Mouse (Mus musculus): Measurements from ENCODE around the gene N4bp2. TPM values are rescaled to one million over a fixed set of nuclear protein-coding genes. Genes with fewer than 3 reads are reported as not detected.
"Not testable (repeated sequence)": the region's sequence is repeated elsewhere in the genome, so short reads cannot be mapped to it uniquely, and the experiment has no call there.

N4bp2 gene
- 18.0 and 21.3 TPM in 2 replicates for polyA plus RNA-seq (2015; fragmentation: Nextera tagmentation; extraction: Ambion mirVana)

DNA sequence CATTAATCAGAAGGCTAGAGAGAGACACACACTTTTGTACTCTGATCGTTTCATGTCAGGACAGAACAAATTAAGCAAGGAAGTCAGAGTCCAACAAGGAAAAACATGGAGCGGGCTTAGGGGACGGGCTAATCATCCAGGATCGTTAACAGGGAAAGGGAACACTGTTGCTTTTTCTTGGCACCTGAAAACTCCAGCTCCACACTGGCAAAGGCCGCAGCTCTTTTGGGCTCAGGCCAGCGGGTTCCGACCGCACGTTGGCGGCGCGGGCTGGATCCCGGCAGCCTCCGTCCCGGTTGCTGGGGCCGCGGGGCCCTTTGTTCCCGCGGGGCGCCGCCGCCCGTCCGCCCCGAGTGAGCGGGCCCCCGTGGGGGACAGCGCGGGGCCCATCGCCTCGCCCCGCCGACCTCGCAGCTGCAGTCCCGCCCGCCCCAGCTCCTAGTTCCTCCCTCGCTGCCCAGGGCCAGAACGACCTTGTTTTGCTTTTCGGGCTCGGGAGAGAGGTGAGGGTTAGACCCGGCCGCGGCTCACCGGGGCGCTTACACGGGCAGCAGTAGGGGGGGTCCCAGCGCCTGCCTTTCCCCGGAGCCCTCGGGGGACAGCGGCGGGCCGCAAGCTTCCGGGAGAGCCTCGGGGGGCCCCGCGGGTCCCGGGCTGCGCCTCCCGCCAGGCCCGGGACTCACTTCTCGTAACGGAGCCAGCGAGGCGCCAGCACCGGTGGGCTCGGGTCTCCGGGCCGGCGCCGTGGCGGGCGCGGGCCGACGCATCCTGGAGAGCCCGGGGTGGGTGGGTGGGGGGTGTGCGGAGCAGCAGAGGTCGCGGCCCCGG lies at the start of gene N4bp2:
Gene N4bp2 (plus strand): TSS at position 434 of the 828 bp plus-strand sequence.
- Histone ChIP-seq H3K4me1 (peaks cover 14% of the 10 kb centered on the region), H3K36me3 (no peaks in the 10 kb centered on the region), H3K9ac (peak within 1 kb of the TSS; percentile 100), H3K4me3 (peak within 1 kb of the TSS; percentile 94), H3K4me2 (peak within 1 kb of the TSS; percentile 68), H3K27ac (peak within 1 kb of the TSS; percentile 100), H3K27me3 (no peaks in the 10 kb centered on the region), H3K9me3 (no peaks in the 10 kb centered on the region)
- WGBS, result under 1% methylated on average over 62 of the region's 80 CpGs
- peak; percentile 32 for ATAC-seq (ENCODE audit: borderline replicate concordance, extremely low read depth, low FRiP score, low TSS enrichment)

DNA sequence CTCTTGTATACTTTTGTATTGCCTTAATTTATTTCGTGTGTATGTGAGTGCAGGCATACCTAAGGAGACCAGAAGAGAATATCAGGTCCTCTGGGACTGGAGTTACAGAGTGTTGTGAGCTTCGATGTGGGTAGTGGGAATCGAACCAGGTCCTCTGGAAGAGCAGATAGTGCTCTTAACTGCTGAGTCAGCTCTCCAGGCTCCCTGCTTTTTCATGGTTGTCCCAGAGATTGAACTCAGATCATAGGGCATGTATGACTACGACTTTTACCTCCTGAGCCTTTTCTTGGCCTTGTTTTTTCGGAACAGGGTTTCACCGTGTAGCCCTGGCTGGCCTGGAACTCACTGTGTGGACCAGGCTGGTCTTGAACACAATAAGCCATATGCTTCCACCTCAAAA lies 48.2 kb upstream of the N4bp2 start:
- H3K36me3 ChIP-seq, result no peaks in the 10 kb centered on the region
- H3K9ac ChIP-seq, result no peak overlapping the region
- ATAC-seq (ENCODE audit: borderline replicate concordance, extremely low read depth, low FRiP score, low TSS enrichment), result no peak
- no peak overlapping the region for H3K27ac ChIP-seq
- H3K4me1 ChIP-seq, result no peaks in the 10 kb centered on the region
- no peak overlapping the region for H3K4me2 ChIP-seq
- no peaks in the 10 kb centered on the region for H3K9me3 ChIP-seq
- H3K4me3 ChIP-seq, result no peak overlapping the region
- no peaks in the 10 kb centered on the region for H3K27me3 ChIP-seq
- 86% methylated on average over 6 of the region's 6 CpGs for WGBS

DNA sequence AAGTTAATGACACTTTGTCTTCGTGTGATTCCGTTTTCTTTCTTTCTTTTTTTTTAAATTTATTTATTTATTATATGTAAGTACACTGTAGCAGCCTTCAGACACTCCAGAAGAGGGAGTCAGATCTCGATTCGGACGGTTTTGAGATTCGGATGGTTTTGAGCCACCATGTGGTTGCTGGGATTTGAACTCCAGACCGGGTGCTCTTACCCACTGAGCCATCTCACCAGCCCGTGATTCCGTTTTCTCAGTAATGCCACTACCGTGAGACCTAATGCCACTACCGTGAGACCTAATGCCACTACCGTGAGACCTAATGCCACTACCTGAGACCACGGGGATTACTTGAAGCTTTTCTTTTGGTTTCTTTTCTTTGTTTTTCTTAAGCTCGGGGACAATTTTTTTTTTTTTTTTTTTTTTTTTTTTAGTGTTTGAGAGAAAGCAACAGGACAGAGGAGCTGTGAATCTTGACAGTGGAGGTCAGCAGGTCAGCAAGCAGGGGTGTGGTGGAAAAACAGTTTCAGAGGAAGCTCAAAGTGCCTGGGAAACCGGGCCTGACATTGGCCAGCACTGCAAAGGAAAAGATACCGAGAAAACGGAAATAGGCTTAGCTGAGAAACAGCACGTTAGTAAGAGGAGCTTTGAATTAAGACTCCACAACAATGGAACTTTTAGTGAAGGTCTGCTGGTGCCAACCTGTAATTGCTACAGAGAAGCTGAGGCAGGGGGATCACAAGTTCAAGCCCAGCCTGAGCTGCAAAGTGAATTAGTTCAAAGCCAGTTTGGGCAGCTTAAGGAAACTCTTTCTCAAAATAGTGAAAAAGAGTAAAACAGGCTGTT lies 46.0 kb upstream of the N4bp2 start:
- WGBS, result 79% methylated on average over 18 of the region's 18 CpGs
- no peak overlapping the region for H3K4me2 ChIP-seq
- H3K27me3 ChIP-seq, result no peaks in the 10 kb centered on the region
- H3K9me3 ChIP-seq, result no peaks in the 10 kb centered on the region
- H3K4me1 ChIP-seq, result no peaks in the 10 kb centered on the region
- H3K9ac ChIP-seq, result no peak overlapping the region
- no peak overlapping the region for H3K27ac ChIP-seq
- H3K4me3 ChIP-seq, result no peak overlapping the region
- ATAC-seq (ENCODE audit: borderline replicate concordance, extremely low read depth, low FRiP score, low TSS enrichment), result no peak
- H3K36me3 ChIP-seq, result no peaks in the 10 kb centered on the region

DNA sequence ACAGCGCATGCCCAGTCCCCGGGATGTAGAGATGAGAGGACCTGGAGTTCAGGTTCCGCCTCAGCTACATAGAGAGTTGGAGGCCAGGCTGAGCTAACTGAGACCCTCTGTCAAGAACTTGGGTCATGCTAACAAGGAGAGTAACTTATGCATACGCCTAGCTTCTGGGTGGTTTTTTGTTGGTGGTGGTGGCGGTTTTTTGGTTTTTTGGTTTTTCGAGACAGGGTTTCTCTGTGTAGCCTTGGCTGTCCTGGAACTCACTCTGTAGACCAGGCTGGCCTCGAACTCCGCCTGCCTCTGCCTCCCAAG lies 45.5 kb upstream of the N4bp2 start:
- H3K4me3 ChIP-seq; H3K4me1 ChIP-seq; H3K4me2 ChIP-seq; H3K27me3 ChIP-seq; H3K9ac ChIP-seq; H3K36me3 ChIP-seq; ATAC-seq (ENCODE audit: borderline replicate concordance, extremely low read depth, low FRiP score, low TSS enrichment); H3K9me3 ChIP-seq; H3K27ac ChIP-seq: not testable (repeated sequence)
- WGBS, result 88% methylated on average over 8 of the region's 8 CpGs

DNA sequence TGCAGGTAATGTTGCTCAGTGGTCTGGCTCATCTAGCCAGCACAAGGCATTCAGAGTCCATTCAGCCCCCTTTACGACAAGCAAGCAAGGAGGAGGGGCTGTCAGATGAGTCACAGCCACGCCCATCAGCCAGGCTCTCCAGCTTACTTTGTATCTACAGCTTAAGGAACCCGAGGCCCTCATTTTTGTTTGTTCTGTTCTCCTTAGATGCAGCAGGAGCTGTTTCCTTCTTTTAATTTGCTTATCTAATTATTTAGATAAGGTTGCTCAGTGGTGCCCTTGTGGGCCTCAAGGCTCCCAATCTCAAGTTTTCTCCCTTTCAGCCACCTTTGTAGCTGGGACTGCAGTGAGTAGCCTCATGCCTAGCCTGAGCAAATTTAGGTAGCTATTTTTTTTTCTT lies 45.0 kb upstream of the N4bp2 start:
- Histone ChIP-seq H3K27me3 (no peaks in the 10 kb centered on the region), H3K4me1 (no peaks in the 10 kb centered on the region), H3K4me3 (no peak overlapping the region), H3K36me3 (no peaks in the 10 kb centered on the region), H3K27ac (no peak overlapping the region), H3K4me2 (no peak overlapping the region), H3K9ac (no peak overlapping the region), H3K9me3 (no peaks in the 10 kb centered on the region)
- no peak for ATAC-seq (ENCODE audit: borderline replicate concordance, extremely low read depth, low FRiP score, low TSS enrichment)
- 18% methylated on average over 3 of the region's 3 CpGs for WGBS

DNA sequence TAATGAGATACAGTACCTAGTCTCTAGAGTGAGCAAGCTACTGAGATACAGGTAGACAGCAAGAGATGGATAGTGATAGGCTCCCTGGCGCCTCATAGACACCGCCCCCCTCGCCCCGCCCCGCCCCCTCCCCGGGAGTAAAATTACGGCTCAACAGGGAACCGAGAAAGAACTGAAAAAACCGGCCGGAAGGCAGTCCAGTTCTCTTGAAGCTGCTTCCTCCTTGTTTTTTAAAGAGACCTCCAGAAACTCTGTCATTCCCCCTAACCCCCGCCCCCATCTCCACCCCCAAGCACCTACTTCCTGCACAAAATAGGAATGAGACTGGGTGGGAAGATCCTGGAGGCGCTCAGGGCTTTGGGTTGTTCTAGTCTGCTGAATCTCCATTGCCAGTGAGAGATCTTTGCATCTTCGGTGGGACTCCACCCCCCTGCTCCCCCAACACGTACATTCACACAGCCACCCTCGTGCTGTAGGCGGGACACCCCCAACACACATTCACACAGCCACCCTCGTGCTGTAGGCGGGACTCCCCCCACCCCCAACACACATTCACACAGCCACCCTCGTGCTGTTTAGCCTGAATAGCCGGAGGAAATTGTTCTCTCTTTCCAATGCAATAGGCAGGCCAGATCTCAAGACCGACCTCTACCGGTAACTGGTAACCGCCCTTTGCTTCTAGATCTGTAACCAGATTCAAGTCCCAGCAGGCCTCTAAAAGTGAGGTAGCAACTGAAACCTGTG lies 38.8 kb upstream of the N4bp2 start:
- H3K9me3 ChIP-seq, result no peaks in the 10 kb centered on the region
- H3K4me2 ChIP-seq, result peak overlapping the region; percentile 78
- whole genome bisulfite sequencing, result 1% methylated on average over 23 of the region's 23 CpGs
- H3K4me3 ChIP-seq, result peak overlapping the region; percentile 45
- H3K27me3 ChIP-seq, result no peaks in the 10 kb centered on the region
- no peaks in the 10 kb centered on the region for H3K36me3 ChIP-seq
- H3K4me1 ChIP-seq, result 0 out of 2 replicates have a peak, but pooled peaks cover 15% of the 10 kb centered on the region
- ATAC-seq (ENCODE audit: borderline replicate concordance, extremely low read depth, low FRiP score, low TSS enrichment), result peak; percentile 87
- peak overlapping the region; percentile 33 for H3K9ac ChIP-seq
- peak overlapping the region; percentile 95 for H3K27ac ChIP-seq

DNA sequence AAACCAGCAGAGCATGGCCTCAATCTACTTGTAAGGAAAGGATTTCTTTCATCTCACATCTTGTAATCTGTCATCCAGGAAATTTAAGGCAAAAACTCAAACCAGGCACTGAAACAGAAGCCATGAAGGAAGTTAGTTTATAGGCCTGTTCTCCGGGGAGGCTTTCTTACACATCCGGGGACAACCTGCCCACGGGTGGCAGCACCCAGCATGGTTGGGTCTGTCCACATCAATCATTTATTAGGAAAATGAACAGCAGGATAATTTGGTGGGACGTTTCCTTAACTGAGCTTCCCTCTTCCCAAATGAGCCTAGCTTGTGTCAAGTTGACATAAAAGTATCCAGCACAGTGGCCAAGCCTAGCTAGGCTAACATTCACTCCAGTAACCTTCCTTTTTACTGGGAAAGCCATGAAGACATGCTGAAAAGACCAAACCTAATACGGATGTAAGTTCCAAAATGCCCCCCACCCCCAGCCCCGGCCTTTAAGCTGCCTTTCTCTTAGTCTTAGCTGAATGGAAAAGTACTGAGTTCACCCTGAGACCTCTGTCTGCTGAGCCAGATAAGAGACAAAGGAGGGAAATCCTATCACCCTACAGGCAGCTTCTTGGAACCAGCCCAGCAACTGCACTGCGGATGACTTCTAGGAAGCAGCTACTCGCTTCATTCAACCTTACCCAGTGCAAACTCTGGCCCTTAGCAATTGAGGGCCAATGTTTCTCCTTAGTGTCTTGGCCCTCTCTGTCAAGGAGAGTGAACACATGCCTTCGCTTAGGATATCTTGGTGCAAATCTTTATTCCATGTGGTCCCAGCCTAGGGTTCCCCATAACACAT lies 31.9 kb upstream of the N4bp2 start:
- WGBS, result 31% methylated on average over 9 of the region's 9 CpGs
- Histone ChIP-seq H3K9ac (no peak overlapping the region), H3K4me3 (no peak overlapping the region), H3K4me2 (no peak overlapping the region), H3K27me3 (no peaks in the 10 kb centered on the region), H3K36me3 (no peaks in the 10 kb centered on the region), H3K9me3 (no peaks in the 10 kb centered on the region), H3K4me1 (no peaks in the 10 kb centered on the region), H3K27ac (peak overlapping the region; percentile 60)
- ATAC-seq (ENCODE audit: borderline replicate concordance, extremely low read depth, low FRiP score, low TSS enrichment), result peak; percentile 73; the same call in 1 of the 2 replicates

DNA sequence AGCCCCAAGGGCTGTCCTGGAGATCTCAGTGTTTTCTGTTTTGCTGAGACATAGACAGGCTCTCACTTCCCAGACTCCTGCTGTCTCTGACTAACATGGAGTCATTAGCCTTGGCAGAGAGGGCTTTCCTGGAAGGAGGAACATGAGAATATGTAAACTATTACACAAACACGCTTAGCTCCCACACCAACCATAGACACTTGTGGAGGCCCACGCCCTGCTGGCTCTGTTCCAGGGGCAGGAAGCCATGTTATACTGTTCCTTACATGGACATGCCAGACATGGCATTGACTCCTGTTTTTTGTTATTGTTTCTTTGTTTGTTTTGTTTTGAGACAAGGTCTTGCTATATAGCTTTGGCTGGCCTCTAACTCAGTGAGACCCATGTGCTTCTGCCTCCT lies 27.7 kb upstream of the N4bp2 start:
- H3K4me2 ChIP-seq, result no peak overlapping the region
- H3K27me3 ChIP-seq, result no peaks in the 10 kb centered on the region
- no peaks in the 10 kb centered on the region for H3K36me3 ChIP-seq
- no peaks in the 10 kb centered on the region for H3K9me3 ChIP-seq
- no peak overlapping the region for H3K27ac ChIP-seq
- no peak overlapping the region for H3K9ac ChIP-seq
- ATAC-seq (ENCODE audit: borderline replicate concordance, extremely low read depth, low FRiP score, low TSS enrichment), result no peak
- no peaks in the 10 kb centered on the region for H3K4me1 ChIP-seq
- WGBS, result 50% methylated on average over 2 of the region's 2 CpGs
- H3K4me3 ChIP-seq, result no peak overlapping the region

DNA sequence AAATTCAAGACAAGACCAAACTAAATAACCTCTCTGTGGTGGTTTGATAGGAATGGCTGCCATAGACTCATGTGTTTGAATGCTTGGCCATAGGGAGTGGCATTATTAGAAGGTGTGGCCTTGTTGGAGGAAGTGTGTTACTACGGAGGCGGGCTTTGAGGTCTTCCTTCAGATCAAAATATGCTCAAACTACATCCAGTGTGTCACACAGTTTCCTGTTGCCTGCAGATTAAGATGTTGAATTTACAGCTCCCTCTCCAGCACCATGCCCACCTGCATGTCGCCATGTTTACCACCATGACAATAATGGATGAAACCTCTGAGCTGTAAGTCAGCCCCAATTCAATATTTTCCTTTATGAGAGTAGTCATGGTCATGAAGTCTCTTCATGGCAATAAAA lies 24.0 kb upstream of the N4bp2 start:
- no peak overlapping the region for H3K4me3 ChIP-seq
- no peaks in the 10 kb centered on the region for H3K36me3 ChIP-seq
- H3K4me2 ChIP-seq, result no peak overlapping the region
- ATAC-seq (ENCODE audit: borderline replicate concordance, extremely low read depth, low FRiP score, low TSS enrichment), result no peak
- no peaks in the 10 kb centered on the region for H3K9me3 ChIP-seq
- H3K27ac ChIP-seq, result no peak overlapping the region
- no peaks in the 10 kb centered on the region for H3K27me3 ChIP-seq
- H3K4me1 ChIP-seq, result no peaks in the 10 kb centered on the region
- H3K9ac ChIP-seq, result no peak overlapping the region
- 91% methylated on average over 3 of the region's 3 CpGs for WGBS

DNA sequence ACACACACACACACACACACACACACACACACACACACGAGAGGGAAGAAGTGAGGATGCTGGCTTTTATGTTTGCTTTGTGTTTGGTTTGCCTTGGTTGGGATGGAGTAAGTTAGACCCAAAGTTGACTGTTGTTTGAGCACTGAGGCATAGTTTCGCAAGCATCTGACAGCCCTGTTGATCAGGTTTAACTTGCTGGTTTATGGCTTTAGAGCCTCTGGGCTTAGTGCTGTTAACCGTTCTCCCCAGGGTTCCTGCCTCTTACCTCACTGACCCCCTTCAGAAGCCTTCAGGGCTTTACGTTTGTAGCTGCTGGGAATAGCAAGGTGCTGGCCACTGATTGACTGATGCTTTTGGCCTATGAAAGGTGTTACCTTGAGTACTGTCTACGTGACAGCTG lies 16.4 kb upstream of the N4bp2 start:
- no peak for ATAC-seq (ENCODE audit: borderline replicate concordance, extremely low read depth, low FRiP score, low TSS enrichment)

DNA sequence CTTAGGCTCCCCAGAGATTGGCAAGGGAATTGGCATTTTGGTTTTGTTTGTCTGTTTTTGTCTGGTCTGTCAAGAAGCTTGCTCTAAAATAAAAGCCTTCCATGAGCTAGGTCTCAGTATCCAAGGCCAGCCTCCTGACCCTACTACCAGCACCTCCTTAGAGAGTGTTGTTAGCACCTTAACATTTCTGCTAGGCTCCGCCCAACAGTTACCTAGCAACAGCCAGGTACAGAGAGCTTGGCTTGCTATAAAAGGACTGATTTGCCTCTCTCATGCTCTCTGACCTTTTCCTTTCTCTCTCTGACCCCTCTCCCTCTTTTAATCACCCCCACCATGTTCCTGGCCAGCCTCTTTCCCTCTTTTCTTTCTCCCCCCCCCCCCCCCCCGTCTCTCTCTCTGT lies 14.9 kb upstream of the N4bp2 start:
- H3K4me1 ChIP-seq, result 0 out of 2 replicates have a peak, but pooled peaks cover 4% of the 10 kb centered on the region
- H3K9ac ChIP-seq, result no peak overlapping the region
- whole genome bisulfite sequencing, result 58% methylated on average over 2 of the region's 2 CpGs
- no peaks in the 10 kb centered on the region for H3K36me3 ChIP-seq
- ATAC-seq (ENCODE audit: borderline replicate concordance, extremely low read depth, low FRiP score, low TSS enrichment), result no peak
- H3K27me3 ChIP-seq, result no peaks in the 10 kb centered on the region
- H3K4me3 ChIP-seq, result no peak overlapping the region
- H3K4me2 ChIP-seq, result no peak overlapping the region
- no peaks in the 10 kb centered on the region for H3K9me3 ChIP-seq
- H3K27ac ChIP-seq, result no peak overlapping the region

More for the DNA sequence above, 16.4 kb upstream of the N4bp2 start:
- Histone ChIP-seq H3K36me3 (no peaks in the 10 kb centered on the region), H3K9ac (no peak overlapping the region), H3K4me2 (no peak overlapping the region), H3K27ac (no peak overlapping the region), H3K4me3 (no peak overlapping the region), H3K27me3 (no peaks in the 10 kb centered on the region), H3K9me3 (no peaks in the 10 kb centered on the region), H3K4me1 (no peaks in the 10 kb centered on the region)
- 71% methylated on average over 5 of the region's 5 CpGs for WGBS
